Mouse (Mus musculus): ENCODE data around the gene Wif1.

The Wif1 gene

GRCm38 (mm10) chr10:121033826-121034568 is at the start of gene Wif1:
Gene Wif1, plus strand, starts transcription at chr10:121033960.
- DNase-seq (ENCODE audit: low read depth, low spot score): peak; percentile 76

- no peak for DNase-seq (ENCODE audit: low read depth, low spot score)
Measured at GRCm38 (mm10) chr10:121002135-121002534, 31.6 kb upstream of the Wif1 start.

- peak; percentile 77 for DNase-seq (ENCODE audit: low read depth, low spot score)
Measured at GRCm38 (mm10) chr10:121011496-121011895, 22.3 kb upstream of the Wif1 start.

GRCm38 (mm10) chr10:121016291-121016690 is 17.5 kb upstream of the Wif1 start:
- peak; percentile 61 for DNase-seq (ENCODE audit: low read depth, low spot score)

- peak; percentile 73 for DNase-seq (ENCODE audit: low read depth, low spot score)
Measured at GRCm38 (mm10) chr10:121016711-121017503, 16.9 kb upstream of the Wif1 start.

- DNase-seq (ENCODE audit: low read depth, low spot score): no peak
Measured at GRCm38 (mm10) chr10:121022951-121023350, 10.8 kb upstream of the Wif1 start.

GRCm38 (mm10) chr10:121031802-121032201 is 2.0 kb upstream of the Wif1 start:
- DNase-seq (ENCODE audit: low read depth, low spot score): peak; percentile 64

GRCm38 (mm10) chr10:121033128-121033791 is 500 bp upstream of the Wif1 start:
- DNase-seq (ENCODE audit: low read depth, low spot score): peak; percentile 85

GRCm38 (mm10) chr10:121034569-121034947 is 798 bp downstream of the Wif1 start:
- no peak for DNase-seq (ENCODE audit: low read depth, low spot score)

- DNase-seq (ENCODE audit: low read depth, low spot score): no peak
Measured at GRCm38 (mm10) chr10:121038556-121039284, 5.0 kb downstream of the Wif1 start.

- DNase-seq (ENCODE audit: low read depth, low spot score): no peak
Measured at GRCm38 (mm10) chr10:121040911-121041310, 7.2 kb downstream of the Wif1 start.

GRCm38 (mm10) chr10:121047440-121047839 is 13.7 kb downstream of the Wif1 start:
- no peak for DNase-seq (ENCODE audit: low read depth, low spot score)

GRCm38 (mm10) chr10:121052076-121052475 is 18.3 kb downstream of the Wif1 start:
- DNase-seq (ENCODE audit: low read depth, low spot score): no peak

- DNase-seq (ENCODE audit: low read depth, low spot score): peak; percentile 16
Measured at GRCm38 (mm10) chr10:121055452-121056188, 21.9 kb downstream of the Wif1 start.

GRCm38 (mm10) chr10:121056823-121057222 is 23.1 kb downstream of the Wif1 start:
- DNase-seq (ENCODE audit: low read depth, low spot score): no peak

- no peak for DNase-seq (ENCODE audit: low read depth, low spot score)
Measured at GRCm38 (mm10) chr10:121059043-121060003, 25.6 kb downstream of the Wif1 start.

GRCm38 (mm10) chr10:121061336-121061835 is 27.6 kb downstream of the Wif1 start:
- DNase-seq (ENCODE audit: low read depth, low spot score): no peak

GRCm38 (mm10) chr10:121062704-121063103 is 28.9 kb downstream of the Wif1 start:
- DNase-seq (ENCODE audit: low read depth, low spot score): no peak

GRCm38 (mm10) chr10:121067416-121067951 is 33.7 kb downstream of the Wif1 start:
- DNase-seq (ENCODE audit: low read depth, low spot score): no peak

All from ES-CJ7 (cell line).